Mouse (Mus musculus) embryonic fibroblast, embryonic 13.5 days (primary cell): ENCODE results near the gene Tbl1x.

Experiments used
- CTCF ChIP-seq: IDR thresholded peaks from 2 replicates; pipeline ENCODE4 v1.5.1; 2011; ENCODE audit warnings: mild to moderate bottlenecking, control low read depth, low read length, moderate library complexity, borderline replicate concordance; ENCODE audit not compliant: insufficient read depth
- POLR2A ChIP-seq: IDR thresholded peaks from 2 replicates; pipeline ENCODE4 v1.6.1; 2011; ENCODE audit warnings: low read depth, mild to moderate bottlenecking, control low read depth, low read length, moderate library complexity

DNA sequence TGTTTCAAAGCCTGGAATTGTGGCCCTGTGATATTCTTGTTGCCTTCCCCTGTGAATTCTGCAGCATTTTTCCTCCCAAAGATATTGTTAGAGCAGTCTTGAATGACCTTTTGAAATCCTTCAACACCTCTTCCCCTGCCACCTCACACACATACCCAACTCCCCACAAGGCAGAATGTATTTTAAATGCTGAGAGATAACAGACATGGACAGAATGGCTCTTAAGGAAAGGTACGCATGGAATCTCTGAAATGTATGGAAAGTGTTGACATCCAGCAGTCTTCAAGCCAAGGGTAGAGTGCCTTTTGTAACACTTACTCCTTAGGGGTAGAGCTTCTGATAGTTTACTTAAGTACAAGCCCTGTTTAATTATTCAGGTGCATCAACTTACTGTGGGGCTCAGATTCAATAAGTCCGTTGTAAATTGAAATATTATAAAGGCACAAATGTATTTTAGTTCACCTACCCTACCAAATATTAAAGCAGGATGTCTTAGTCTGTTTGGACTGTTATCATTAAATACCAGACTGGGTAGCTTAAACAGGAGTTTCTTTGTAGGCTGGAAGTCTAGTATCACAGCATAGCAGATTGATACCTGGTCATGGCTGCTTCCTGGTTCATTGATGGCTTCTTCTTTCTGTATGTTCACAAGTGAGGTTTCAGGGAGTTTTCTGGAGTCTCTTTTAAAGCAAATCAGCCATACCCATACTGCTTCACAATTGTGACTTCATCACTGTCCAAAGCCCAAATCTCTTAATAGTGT, 92.9 kb downstream of the Tbl1x start:
- TF ChIP-seq CTCF (no peak), POLR2A (no peak)
